Mouse (Mus musculus) right cerebral cortex, postnatal 14 days (tissue): Measurements from ENCODE around the gene Olfr281.
"Not testable (repeated sequence)": the region's sequence is repeated elsewhere in the genome, so short reads cannot be mapped to it uniquely, and the experiment has no call there.

Source experiments
- DNase-seq: peaks from one replicate; pipeline ENCODE4 v3.0.0; 2022

Gene Olfr281

DNA sequence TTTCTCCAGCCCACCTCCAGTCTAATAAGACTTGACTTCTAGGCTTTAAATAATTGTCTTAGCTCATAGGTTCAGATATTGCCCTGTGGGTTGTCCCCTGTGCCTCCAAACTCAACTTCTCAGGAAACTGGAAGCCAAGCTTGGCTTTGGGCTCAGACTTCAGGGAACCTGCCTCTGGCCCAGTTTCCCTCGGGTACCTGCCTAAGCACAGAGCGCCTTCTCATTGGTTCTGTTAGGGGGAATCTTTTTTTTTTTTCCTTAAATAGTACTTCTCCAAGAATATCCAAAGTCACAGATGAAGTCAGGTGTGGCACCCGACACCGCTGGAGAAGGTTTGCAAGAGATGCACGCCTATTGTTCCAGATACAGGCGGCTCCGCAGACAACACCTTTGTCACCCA lies at the start of gene Olfr281:
Olfr281 (plus strand) TSS at position 301 of the 400 bp plus-strand sequence.
- DNase-seq: no peak

GRCm38 (mm10) chr15:98408406-98409060 lies 43.9 kb upstream of the Olfr281 start:
- peak; percentile 66 for DNase-seq

DNA sequence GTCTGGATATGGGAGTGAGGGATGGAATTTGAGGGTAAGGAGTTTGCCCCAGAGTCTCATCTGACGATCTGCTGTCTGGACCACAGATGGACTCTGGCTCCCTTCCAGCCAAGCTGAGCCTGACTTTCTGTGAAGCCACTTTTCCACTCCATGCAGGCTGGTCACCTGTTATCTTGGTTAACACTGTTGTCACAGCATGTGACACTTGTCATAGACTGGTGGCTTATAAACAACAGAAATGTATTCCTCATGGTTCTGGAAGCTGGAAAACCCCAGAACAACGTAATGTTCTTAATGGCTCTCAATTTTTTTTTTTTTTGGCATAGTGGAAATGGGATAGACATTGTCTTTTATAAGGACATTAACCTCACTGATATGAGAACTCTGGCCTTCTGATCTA lies 42.8 kb upstream of the Olfr281 start:
- DNase-seq: no peak

DNA sequence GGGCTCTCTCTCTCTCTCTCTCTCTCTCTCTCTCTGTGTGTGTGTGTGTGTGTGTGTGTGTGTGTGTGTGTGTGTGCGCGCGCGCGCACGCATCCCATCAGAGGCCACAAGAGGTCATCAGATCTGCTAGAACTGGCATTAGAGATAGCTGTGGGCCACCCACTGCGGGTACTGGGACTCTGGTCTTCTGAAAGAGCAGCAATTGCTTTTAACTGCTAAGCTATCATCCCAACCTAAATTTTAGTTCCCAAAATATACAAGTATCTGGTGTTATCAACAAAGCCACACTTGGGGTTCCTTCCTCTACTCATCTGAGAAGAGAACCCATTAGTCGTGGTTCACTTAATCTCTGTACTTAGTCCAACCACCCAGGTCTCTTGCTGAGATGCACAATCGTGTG lies 42.1 kb upstream of the Olfr281 start:
- DNase-seq: no peak

DNA sequence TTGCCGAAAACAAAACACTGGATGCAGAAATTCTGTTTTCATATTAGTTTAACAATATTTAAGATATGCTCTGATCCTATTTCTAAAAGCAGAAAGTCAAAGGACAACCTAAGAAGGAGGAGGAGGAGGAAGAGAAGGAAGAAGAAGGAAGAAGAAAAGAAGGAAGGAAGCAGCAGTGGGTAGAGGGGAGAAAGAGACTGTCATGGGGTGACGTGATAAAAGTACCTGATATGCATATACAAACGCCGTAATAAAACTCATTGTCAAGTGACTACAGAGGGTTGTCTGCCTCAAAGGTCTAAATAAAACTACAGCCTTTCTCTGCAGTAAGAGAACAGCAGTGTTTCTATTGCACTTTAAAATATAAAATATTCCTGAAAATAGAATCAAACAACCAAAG lies 36.4 kb upstream of the Olfr281 start:
- DNase-seq: no peak

DNA sequence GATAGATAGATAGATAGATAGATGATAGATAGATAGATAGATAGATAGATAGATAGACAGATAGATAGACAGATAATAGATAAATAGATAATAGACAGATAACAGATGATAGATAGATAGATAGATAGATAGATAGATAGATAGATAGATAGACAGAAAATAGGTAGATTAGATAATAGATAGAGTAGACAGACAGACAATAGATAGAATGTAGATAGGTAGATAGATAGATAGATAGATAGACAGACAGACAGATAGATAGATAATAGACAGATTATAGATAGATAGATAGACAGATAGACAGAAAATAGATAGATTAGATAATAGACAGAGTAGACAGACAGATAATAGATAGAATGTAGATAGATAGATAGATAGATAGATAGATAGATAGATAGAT lies 35.6 kb upstream of the Olfr281 start:
- DNase-seq: not testable (repeated sequence)

DNA sequence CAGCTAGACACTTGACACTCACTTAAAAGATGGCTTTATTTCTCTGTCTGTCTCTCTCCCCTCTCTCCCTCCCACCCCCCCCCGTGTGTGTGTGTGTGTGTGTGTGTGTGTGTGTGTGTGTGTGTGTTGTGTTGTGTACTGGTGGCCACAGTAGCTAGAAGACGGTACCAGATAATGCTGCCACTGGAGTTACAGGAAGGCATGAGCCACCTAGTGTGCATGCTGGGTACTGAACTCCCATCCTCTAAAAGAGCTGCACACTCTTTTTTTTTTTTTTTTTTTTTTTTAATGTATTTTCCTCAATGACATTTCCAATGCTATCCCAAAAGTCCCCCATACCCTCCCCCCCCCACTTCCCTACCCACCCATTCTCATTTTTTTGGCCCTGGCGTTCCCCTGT lies 35.1 kb upstream of the Olfr281 start:
- DNase-seq: not testable (repeated sequence)

DNA sequence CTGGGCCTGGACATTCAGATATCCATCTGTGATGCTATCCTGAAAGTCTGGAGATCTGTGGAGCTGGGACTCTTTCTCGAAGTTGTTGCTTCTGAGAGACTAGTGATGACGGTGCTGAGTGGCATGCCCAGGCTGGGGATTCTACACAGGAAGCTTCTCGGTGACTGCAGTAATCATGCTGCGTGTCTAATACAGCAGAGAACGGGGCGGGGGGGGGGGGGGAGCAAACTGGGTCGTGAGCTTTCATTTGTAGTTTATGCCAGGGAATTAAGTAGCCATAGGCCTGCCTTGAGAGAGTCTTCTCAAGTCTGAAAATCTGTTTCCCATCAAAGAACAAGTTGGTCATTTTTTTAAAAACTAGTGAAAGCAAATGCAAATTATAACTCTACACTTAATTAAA lies 34.3 kb upstream of the Olfr281 start:
- no peak for DNase-seq

DNA sequence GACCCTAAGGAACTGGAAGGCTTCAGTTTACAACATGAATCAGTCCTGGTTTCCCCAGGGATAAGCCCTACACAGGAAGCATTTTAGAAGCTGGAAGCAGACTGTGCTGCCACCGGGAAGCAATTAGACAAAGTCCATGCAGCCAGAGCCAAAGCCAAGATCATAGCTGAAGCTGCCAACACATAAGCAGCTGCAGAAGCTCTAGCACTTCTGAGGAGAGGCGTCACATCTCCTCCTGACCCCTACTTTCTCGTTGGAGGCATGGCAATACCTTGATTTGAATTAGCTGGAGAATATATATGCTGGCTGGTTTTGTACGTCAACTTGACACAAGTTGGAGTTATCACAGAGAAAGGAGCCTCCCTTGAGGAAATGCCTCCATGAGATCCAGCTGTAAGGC lies 31.5 kb upstream of the Olfr281 start:
- DNase-seq: no peak

GRCm38 (mm10) chr15:98424326-98424725 lies 28.1 kb upstream of the Olfr281 start:
- DNase-seq: no peak

GRCm38 (mm10) chr15:98424753-98425152 lies 27.6 kb upstream of the Olfr281 start:
- no peak for DNase-seq

GRCm38 (mm10) chr15:98425188-98425587 lies 27.2 kb upstream of the Olfr281 start:
- DNase-seq: no peak

GRCm38 (mm10) chr15:98430925-98431324 lies 21.5 kb upstream of the Olfr281 start, which contains the start of gene Olfr282:
Gene Olfr282 (plus strand): TSS chr15:98431225.
- not testable (repeated sequence) for DNase-seq

- no peak for DNase-seq
Measured at GRCm38 (mm10) chr15:98444561-98444960, 7.8 kb upstream of the Olfr281 start.

GRCm38 (mm10) chr15:98448521-98448920 lies 3.9 kb upstream of the Olfr281 start:
- DNase-seq: no peak

- DNase-seq: no peak
Measured at GRCm38 (mm10) chr15:98469596-98469995, 17.2 kb downstream of the Olfr281 start, which contains the start of gene OR5BS1P. Gene OR5BS1P (plus strand): TSS chr15:98469896.

DNA sequence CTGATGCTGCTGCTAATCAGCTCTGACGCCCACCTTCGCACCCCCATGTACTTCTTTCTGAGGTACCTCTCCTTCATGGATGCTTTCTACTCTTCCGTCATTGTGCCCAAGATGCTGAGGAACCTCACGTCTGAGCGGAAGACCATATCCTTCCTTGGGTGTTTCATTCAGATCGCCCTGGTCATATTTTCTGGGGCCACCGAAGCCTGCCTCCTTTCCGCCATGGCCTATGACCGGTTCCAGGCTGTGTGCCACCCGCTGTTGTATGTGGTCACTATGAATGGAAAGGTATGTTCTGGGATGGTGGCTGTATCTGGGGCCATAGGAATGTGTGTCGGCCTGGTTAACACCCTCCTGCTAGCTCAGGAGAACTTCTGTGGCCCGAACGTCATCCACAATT lies 19.2 kb downstream of the Olfr281 start:
- DNase-seq: no peak

DNA sequence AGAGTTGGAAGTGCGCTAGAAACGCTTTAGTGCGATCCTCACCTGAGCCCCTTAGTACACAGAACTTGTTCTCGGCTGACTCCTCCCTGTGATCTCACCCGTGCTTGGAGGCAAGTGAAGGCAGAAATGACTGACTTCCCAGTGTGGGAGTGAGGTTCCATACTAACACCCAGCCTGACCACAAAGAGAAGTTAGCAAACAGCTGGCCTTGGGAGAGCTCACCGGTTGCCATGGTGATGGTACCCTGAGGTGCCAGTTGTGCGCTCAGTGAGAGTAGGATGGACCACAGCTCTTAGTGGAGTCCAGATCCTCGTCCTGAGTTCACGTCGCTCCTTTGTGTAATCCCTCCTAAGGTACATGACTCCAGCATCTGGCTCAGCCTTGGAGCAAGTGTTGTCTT lies 22.6 kb downstream of the Olfr281 start:
- no peak for DNase-seq

DNA sequence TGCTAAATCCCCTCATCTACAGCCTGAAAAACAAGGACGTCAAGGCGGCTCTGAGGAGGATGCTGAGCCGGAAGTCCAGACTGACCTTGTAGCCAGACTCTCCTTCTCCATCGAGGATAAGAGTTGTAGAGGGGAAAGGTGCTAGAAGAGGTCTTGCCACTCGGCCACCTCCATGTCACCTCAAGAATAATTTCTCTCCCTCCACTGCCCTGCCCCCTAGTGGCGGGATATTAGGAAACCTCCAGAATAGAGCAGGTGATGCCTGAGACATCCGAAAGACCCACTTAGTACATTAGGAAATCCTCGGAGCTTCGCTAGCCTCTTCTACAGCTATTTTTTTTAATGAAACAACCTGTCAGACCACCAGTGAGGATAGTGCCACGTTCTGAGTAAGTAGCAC lies 23.0 kb downstream of the Olfr281 start:
- peak; percentile 60 for DNase-seq

DNA sequence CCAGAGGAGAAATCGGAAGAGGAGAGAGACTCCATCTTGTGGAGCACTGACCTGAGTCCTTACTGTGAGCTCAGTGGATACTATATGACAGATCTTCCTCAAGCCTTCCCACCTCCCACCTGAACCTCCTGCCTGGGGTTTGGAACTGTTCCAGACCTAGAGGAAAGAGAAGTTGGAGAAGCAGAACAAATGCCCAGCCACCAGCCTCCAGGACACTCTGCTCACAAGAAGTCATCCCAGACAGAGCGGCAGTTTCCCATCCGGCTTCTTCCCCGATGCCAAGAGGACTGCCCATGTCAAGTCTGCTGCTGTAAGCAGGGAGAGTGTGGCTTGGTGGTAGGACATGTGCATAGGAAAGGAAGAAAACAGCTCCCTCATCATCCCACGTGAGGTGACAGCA lies 23.9 kb downstream of the Olfr281 start:
- no peak for DNase-seq

GRCm38 (mm10) chr15:98479568-98480102 lies 27.2 kb downstream of the Olfr281 start:
- no peak for DNase-seq

GRCm38 (mm10) chr15:98482701-98483100 lies 30.3 kb downstream of the Olfr281 start, which contains the start of gene Lalba:
Gene Lalba (minus strand): TSS chr15:98482721.
- no peak for DNase-seq

DNA sequence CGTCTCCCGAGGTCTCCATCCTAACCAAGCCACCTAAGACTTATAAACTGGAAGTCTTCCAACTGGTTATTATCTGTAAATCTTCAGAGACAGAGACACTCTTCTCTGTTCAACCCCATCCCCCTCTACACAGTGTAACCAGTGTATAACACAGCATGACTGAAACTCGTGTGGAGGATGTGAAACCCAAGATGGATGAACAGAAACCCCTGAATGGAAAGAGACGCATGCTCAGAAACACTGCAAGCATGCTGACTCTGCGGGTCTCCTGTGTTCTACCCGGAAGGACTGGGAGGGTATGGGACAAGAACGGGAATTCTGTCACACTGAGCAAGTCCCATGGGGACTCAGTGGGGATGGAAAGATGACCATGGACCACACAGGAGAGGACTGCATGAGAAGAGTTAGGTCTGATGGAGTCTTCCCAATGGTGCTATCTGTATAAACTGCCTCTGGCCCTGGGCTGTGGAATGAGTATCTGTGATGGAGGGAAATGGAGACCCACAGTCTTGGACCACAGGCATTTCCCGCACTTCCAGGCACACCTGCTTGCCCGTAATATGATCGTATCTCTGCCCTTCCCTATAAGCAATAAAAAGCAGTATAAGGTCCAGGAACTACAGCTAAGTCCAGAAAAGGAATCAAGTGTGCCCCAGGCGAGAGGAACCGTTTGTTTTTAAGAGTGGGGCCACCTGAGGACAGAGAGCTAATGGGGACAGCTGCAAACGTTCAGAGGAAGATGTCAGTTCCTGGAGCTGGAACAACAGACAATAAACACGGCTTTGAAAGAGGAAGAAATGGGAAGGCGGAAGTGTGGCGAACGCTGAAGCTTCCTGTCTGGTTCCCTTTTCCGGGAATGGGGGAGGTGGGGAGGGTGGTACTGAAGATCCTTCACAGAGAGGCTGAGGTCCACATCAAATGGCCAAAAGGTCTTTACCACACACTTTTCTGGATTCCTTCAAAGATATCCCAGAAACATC lies 31.8 kb downstream of the Olfr281 start:
- no peak for DNase-seq
